Mouse (Mus musculus): Measurements from ENCODE around the gene Myo1b.

Myo1b gene

DNA sequence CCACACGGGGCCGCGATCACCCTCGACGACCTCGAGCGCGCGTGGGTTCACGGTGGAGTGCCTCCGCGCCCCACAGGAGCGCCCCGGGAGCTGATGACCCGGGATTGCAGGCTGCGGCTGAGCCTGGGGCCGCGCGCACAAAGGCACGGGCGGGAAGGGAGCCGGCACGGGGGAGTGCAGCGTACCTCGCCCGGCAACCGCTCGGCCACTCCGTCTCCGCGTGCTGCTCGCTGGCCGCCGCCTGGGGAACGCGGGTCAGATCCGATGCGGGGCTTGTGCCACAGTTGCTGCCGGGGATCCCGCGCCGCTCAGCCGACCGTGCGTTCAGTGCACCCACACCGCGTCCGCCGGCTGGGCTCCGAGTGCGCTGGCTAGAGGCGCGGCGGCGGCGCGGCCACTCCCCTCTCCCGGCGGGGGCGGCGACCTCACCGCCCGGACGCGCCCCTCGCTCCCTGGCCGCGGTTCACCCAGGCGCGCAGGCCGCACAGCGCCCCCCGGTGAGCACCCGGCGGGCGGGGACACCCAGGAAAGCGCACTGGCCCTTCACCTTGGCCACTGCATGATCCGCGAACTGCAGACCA lies at the start of gene Myo1b:
TSS of gene Myo1b (minus strand) at position 496 of the 581 bp plus-strand sequence.
- DNase-seq: no peak

- DNase-seq: no peak
These were observed 48.8 kb upstream of the Myo1b start for GRCm38 (mm10) chr1:51964647-51965046.

DNA sequence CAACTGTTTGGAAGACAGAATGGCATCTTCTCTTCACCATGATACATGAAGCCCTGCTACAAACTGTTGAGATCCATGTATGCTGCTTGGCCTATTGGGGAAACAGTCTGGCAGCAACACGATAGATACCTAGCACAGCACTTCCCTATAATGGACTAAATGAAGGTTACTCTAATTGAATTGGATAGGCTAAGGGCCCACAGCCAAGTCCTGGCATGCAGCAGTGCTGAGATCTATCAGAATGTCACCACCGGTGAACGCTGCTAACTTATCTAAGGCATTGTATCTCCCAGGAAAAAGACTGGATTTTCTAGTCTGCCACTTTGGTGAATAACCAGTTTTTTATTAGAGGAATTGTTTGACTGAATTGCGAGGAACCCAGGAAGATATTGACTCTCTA lies 31.2 kb upstream of the Myo1b start:
- no peak for DNase-seq

GRCm38 (mm10) chr1:51944755-51945154 lies 28.9 kb upstream of the Myo1b start:
- DNase-seq: peak; percentile 41

DNA sequence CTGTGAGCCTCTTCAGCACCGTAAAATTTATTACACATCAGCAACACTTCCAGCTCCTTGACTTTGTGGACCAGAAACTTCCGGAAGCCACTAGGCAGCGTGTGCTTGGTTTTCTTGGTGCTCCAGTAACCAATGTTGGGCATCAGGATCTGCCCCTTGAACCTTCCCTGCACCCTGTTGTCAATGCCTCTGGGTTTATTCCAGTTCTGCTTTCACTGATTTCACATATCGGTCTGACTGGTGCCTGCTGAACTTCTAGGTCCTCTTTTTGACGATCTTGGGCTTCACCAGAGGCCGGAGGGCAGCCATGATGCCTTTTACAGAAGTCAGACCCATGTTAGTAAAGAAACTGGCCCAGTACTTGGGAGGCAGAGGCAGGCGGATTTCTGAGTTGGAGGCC lies 22.5 kb upstream of the Myo1b start:
- no peak for DNase-seq

GRCm38 (mm10) chr1:51935006-51935405 lies 19.1 kb upstream of the Myo1b start:
- DNase-seq: no peak

GRCm38 (mm10) chr1:51934176-51934924 lies 18.5 kb upstream of the Myo1b start:
- DNase-seq: no peak

DNA sequence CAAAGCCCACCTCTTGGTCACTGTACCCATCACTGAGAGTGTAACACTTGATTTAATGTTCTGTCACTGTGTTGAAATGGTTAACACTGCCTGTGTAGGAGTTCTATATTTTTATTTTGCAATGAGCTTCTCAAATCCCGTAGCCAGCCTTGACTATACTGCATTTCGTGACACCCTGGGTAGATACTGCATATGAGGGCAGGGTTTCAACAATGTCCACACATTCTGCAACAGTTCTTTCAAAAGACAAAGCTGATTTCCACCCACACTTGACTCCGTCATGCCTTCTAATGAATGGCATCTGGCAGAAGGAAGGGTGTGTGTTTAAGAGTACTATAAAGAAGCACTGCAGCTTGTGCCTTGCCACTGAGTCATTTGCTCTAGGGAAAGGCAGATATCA lies 17.0 kb upstream of the Myo1b start:
- DNase-seq: no peak

DNA sequence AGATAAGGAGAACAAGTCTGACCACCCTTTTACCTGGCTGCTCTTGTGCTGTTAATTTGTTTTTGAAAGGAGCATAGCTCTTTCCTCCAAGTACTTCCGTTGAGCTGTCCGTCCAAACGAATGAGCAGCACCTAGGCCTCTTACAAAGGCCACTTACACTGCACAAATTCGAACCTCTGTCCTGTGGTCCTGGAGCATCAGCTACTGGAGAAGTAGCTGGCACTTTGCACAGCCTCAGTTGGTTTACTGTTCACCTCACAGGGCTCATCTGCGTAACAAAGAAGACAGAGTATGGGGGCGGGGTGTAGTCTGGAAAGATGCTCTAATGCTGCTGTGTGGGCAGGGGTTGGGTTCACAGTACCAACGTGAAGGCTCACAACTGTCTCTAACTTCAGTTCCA lies 15.7 kb upstream of the Myo1b start:
- no peak for DNase-seq

GRCm38 (mm10) chr1:51930584-51930983 lies 14.7 kb upstream of the Myo1b start:
- DNase-seq: no peak

DNA sequence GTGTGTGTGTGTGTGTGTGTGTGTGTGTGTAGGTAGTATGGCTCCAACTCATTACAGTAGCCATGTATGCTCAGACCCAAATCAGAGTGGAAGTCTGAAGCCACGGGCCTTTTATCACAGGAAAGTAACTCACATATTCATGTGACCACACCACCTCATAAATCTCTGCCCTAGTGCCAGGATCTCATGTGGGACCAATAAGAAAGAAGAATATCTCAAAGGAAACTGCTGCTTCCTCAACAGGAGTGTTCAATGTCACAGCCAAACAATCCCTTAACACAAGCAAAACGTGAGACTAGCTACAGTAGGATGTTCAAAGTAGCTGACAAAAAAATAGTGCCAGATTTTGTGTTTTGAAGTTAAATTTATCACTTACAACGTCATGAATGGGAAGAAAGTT lies 13.7 kb upstream of the Myo1b start:
- no peak for DNase-seq

DNA sequence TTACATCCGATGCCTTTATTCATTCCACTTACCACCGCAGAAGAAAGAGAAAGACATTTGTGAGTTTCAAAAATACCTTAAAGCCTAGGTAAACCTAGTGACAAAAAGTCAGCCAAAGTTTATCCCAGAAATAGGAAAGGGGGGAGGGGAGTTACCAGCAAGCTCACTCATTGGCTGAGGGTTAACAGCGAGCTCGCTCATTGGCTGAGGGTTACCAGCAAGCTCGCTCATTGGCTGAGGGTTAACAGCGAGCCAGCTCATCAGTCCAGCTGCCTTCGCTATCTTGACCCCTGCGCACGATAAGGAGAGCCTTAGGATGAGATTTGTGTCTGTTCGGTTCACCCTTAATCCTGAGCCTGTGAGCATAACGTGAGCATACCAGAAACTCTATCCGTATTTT lies 6.9 kb upstream of the Myo1b start:
- no peak for DNase-seq

- no peak for DNase-seq
These were observed 405 bp upstream of the Myo1b start for GRCm38 (mm10) chr1:51916276-51916675.

- no peak for DNase-seq
These were observed 758 bp downstream of the Myo1b start for GRCm38 (mm10) chr1:51915051-51915575.

DNA sequence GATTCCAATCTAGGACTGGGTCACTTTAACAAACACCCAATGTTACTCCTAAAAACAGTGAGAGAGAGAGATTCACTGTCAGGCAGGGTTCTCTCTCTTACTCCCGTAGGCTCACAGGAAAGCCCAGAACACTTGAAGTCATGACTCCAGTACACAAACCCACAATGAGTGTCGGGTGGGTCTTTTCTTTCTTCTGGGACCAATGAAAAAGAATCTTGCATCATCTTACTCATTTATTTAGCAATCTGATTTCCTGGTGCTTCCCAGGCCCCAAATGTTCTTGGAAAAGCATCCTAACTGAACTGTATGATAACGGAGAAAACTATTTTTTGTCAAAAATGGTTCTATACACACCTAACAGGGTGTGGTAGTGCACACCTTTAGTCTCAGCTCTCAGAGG lies 1.8 kb downstream of the Myo1b start:
- no peak for DNase-seq

DNA sequence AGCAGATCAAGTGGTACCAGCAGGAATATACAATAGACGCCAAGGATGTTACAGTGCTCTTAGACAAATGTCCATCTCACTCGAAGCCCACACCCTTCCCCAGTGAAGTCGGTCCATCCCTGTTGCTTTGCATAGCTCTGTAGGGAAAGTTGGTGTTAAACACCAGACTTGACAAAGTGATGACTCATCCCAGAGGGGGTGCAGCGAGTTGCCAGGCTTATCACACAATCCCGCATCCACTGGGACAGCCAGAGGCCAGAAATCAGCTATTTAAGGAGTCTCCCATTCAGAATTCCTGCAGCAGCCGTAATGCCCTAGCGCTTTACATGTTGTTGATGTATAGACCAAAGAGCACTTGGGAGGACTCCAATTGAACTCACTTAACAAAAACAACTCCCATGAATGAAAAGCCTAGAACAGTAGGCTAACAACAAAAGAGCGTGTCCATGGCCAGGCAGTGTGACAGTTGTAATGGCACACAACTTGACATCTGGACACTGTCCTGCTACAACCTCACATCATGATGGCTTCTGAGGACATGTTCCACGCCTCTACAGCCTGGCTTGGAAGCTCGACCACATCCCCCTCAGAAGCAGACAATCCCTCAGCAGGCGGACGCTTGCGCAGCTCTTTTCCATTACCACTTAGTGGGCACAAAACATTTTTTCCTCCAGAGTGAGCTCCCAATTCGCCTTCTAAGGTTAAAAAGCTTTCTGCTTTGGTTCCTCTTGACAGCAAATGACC lies 2.6 kb downstream of the Myo1b start:
- no peak for DNase-seq

GRCm38 (mm10) chr1:51911331-51911730 lies 4.5 kb downstream of the Myo1b start:
- no peak for DNase-seq

DNA sequence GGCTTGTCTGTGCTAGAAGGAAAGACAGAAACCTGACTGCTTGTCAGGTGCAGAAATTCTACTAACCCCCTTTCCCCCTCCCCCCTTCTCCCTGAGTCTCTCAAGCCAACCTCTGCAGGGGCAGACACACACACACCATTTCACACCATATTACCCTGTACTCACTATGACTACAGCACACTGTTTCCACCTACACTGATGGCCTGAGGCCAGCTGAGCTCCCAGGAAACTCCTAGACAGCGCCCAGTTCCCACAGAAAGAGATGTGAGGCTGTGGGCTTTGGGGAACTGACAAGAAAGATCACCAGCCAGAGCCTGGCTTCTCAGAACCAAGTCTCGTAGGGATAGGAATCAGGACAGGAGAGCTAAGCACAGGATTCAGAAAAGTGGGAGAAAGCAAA lies 6.7 kb downstream of the Myo1b start:
- DNase-seq: no peak

GRCm38 (mm10) chr1:51907821-51908220 lies 8.1 kb downstream of the Myo1b start:
- no peak for DNase-seq

GRCm38 (mm10) chr1:51906206-51906906 lies 9.5 kb downstream of the Myo1b start:
- no peak for DNase-seq

DNA sequence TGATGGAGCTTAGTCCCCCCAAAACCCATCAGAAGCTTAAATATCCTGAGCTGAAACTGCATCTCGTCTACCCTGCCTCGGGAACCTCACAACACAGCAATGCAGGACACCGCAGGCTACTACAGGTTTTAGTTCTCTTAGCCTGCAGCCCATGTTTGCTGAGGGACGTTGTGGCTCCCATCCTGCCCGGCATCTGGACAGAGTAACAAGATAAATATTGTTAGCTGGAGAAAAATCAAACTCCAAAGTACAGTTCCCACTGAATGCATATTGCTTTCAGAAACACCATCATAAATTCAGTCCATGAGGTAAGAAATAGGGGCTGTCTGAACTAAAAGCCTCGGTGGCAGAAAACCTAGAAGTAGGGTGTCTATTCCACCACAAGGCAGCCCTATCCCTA lies 10.8 kb downstream of the Myo1b start:
- DNase-seq: no peak

GRCm38 (mm10) chr1:51897160-51897572 lies 18.7 kb downstream of the Myo1b start:
- no peak for DNase-seq

DNA sequence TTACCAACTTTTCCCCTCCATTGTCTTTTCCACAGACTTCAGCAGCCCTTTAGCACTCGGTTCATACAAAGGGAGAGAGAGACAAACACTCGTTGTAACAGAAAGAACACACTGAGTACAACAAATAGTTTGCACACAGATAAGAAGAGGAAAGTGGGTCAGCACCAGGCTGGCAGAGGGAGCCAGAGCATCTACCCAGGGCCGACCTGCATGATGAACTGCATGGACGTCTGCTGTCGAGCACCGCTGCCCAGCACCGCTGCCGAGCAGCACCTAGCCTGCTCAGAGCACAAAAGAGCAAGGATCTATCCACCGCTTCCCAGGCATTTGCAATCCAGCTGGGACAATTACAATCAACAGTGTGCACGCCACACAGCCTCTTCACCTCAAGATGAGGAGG lies 19.9 kb downstream of the Myo1b start:
- DNase-seq: no peak

Measured in cerebellum, adult 9-10 months (tissue).